Mouse (Mus musculus) CD8-positive naive resting alpha-beta T cell, adult 57 days (primary cell): ENCODE results near the gene Chodl. TPM values are rescaled to one million over a fixed set of nuclear protein-coding genes. Genes with fewer than 3 reads are reported as not detected.

Experiments
- total RNA-seq: library from RNA; stranded (reverse); gene quantifications from one replicate; pipeline ENCODE4 v1.2.4, GENCODE M21; 2023

The Chodl gene
- total RNA-seq: not detected

DNA sequence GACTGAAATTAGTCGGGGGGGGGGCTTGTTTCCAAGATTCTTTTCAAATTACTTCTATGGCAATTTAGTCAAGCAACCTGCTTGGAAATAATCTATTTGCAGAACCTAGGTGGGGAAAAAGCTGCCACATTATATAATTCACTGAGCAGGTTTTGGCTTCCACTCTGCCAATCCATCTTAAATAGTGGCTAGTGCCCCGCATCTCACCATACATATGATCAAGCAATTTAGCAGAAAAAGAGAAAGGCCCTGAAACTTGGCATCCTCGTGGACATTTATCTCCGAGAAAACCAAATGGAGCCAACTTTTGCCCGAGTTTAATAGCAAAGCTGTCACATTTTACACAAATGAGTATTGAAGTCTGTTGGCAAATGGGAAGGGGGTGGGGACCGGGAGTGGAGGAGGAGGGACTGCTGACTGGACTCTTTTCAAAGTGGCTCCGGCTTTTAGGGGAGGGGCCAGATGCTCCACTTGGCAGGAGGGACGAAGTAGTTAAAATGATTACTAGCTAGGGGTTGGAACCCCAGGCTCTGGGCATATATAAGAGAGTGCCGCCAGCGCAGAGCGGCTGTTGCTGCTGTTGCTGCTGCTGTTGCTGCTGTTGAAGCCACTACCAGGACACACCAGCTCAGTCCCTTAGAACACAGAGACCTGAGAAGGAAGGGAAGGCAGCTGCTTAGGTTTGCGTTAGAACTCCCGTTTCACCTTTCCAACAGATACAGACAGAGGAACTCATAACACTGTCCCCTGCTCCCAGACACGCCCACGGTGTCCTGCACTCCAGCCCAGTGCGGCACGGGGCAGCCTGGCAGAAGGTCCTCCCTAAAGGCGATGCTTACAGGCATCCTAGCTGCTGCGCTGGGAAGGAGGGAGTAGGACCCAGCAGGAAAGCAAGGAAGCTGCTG, at the start of gene Chodl:
Gene Chodl (plus strand): TSS at position 567 of the 905 bp plus-strand sequence.

Other genes with a start within 250 kb of the Chodl start
- gene Tmprss15, start 160.1 kb downstream of the Chodl start, total RNA-seq: not detected